Mouse (Mus musculus) hematopoietic multipotent progenitor cell, adult 10-12 weeks (in vitro differentiated cells): ENCODE measurements around the gene C1d. TPM values are rescaled to one million over a fixed set of nuclear protein-coding genes. Genes with fewer than 3 reads are reported as not detected.

ENCODE experiments used
- polyA plus RNA-seq: library from polyadenylated mRNA; stranded (reverse); fragments of >175 nt; gene quantifications from 2 replicates; pipeline ENCODE4 v1.2.3, GENCODE M21; 2012; ENCODE audit warnings: low replicate concordance

C1d gene
- polyA plus RNA-seq, result 1.6 and 4.2 TPM in 2 replicates

DNA sequence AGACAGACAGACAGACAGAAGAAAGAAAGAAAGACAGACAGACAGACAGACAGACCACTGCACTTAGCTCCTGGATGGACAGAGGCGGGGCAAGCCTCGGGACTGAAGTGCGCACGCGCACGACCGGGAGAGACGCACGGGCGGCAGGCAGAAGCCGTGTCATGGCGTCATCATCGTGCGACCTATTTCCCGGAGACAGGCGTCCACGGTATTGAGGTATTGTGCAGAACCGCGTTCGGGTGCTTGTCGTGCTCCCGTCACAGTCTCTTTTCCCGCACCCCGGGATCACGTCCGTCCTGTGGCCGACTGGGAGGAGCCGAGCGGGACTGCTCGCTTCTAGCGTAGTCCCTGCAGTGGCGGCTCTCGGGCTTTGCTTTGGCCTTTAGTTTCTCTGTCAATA is at the start of gene C1d:
TSS of gene C1d (plus strand) at position 137 of the 400 bp plus-strand sequence.

DNA sequence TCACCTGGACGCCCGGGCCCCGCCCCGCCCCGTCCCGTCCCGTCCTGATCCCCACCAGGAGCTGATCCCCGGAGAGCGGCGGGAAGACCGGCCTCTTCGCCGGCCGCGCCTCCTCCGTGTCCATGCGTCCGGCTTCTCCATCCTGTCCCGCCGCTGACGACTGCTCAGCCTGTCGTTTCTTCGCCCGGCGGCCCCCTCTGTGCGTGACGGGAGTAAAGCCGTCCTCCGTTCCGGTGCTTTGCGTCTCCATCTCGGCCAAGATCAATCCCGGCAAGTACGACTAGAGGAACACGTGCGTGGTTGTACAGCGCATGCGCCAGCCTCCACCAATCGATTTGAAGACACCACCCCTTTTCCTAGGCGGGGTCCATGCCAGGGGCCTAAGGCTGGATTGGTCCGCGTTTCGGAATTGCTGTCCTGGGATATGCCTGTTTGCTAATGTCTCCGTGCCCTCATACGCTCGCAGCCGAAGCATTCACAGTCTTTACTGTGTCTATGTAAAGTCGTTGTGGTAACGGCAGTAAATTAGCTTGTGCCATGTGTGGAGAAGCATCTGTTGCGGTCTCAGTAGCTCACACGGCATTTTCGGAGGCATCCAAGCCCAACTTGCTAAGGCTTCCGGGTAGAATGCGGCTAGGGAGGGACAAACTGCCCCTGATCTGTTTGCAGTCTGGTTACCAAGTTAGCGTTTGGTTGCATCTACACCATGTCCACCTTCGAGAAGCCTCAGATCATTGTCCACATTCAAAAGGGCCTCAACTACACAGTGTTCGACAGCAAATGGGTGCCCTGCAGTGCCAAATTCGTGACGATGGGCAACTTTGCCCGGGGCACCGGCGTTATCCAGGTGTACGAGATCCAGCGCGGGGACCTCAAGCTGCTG is 45.9 kb upstream of the C1d start, which contains the start of gene Pno1:
TSS of gene Pno1 (minus strand) at position 311 of the 883 bp plus-strand sequence.

Other genes starting within 250 kb of the C1d start
- 1.0 and 2.4 TPM in 2 replicates for gene Cnrip1, start 206.0 kb upstream of the C1d start, polyA plus RNA-seq
- 6.4 and 9.3 TPM in 2 replicates for gene Plek, start 205.2 kb upstream of the C1d start, polyA plus RNA-seq
- gene Ppp3r1, start 98.3 kb upstream of the C1d start, polyA plus RNA-seq, result 19.4 and 52.1 TPM in 2 replicates
- gene Wdr92, start 75.5 kb upstream of the C1d start, polyA plus RNA-seq, result 1.2 and 2.2 TPM in 2 replicates
- 7.8 and 11.6 TPM in 2 replicates for gene Pno1, start 46.0 kb upstream of the C1d start, polyA plus RNA-seq